Mouse (Mus musculus) CD4-positive, CD25-positive, alpha-beta regulatory T cell, adult 2 months (primary cell): ENCODE data around the gene Ear1.
A peak's percentile ranks its signal among the peaks of the same experiment; 100 is the strongest.
"Not testable (repeated sequence)": the region's sequence is repeated elsewhere in the genome, so short reads cannot be mapped to it uniquely, and the experiment has no call there.

Source experiments
- DNase-seq: peaks from one replicate; pipeline ENCODE4 v3.0.0-alpha.2; 2012; ENCODE audit warnings: low read depth, low spot score

Ear1 gene

GRCm38 (mm10) chr14:43875417-43875816 lies at the start of gene Ear1:
TSS of gene Ear1 (minus strand) at chr14:43875517.
- DNase-seq, result not testable (repeated sequence)

GRCm38 (mm10) chr14:43924688-43925403 lies 49.5 kb upstream of the Ear1 start, which contains the start of gene Gm8113:
TSS of gene Gm8113 (plus strand) at chr14:43925390.
- DNase-seq, result peak; percentile 67

DNA sequence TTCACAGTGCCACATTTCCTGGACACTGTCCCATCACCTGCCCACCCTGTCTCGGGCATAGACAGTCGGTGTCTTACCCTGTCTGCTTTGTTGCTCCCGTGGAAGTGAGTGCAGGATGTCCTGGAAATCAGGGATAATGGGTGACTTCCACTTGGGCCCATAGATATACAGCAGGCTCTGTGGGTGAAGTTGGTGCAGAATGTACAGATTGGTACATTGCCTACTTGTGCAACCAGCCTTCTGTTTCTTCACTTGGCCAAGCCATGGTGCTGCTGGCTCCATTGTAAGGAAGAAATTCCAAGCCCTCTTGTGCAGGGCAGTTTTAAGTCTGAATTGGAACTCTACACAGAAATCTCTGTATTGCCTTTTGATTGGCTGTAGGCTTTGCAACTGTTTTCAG lies 48.1 kb upstream of the Ear1 start, which contains the start of gene Ear10:
Gene Ear10, minus strand, starts transcription at position 101 of the 400 bp plus-strand sequence.
- DNase-seq, result not testable (repeated sequence)

GRCm38 (mm10) chr14:43918214-43918613 lies 42.9 kb upstream of the Ear1 start:
- DNase-seq, result not testable (repeated sequence)

DNA sequence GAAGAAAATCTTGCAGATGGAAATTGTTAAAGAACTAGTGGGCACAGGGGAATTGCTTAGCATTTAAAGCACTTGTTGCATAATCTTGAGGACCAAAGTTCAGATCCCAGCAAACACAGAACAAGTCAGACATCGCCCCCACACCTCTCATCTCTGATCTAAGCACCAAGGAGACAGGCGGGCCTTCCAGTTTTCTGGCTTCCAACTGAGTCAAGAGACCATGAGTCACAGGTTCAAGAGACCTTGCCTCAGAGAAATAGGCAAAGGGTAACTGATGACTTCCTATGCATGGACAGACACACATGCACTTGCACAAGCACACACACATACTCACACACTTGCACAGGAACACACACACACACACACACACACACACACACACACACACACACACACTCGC lies 23.3 kb upstream of the Ear1 start:
- not testable (repeated sequence) for DNase-seq

- not testable (repeated sequence) for DNase-seq
These were observed 20.0 kb upstream of the Ear1 start for GRCm38 (mm10) chr14:43895357-43895756.

GRCm38 (mm10) chr14:43891288-43891687 lies 16.0 kb upstream of the Ear1 start:
- DNase-seq, result not testable (repeated sequence)

DNA sequence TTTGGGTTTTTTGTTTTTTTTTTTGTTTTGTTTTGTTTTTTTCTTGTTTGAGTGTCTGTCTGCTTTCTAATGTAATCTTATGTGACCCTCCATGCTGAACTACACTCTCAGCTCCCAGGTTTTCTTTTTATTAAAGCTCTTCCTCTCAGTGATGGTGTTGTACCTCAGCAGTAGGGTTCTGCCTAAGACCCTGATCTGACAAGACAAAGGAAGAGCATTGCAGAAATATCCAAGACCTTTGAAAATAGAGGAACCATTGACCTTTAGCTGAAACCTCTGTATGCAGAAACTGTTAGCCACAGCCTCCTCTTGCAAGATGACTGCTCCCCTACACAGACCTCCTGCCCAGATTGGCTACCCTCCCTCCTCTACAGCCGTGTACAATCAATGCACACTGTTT lies 10.9 kb upstream of the Ear1 start:
- not testable (repeated sequence) for DNase-seq

DNA sequence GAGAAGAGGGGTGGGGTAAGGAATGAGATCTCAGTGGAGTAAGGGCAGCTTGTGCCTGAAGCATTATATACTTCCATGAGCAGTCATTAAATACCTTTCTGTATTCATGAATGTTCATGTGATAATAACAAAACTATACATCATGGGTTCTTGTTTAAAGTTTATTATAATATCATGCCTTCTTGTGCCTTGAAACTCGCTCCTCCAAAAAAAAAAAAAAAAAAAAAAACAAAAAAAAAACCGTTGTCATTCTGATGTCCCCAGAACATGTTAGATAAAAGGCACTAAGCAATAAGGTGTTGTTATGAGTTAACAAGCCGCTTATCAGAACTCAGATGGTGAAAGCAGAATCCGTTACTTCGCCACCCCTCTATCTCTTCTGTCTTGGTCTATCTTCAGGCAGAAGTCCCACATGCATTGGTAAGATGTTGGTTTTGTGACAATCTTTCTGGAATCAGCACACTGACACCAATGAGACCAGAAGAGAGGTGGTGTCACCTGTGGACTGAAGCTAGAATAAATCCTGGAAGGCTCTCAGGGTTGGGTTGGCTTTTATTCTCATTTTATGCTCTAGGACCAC lies 4.7 kb upstream of the Ear1 start:
- not testable (repeated sequence) for DNase-seq

DNA sequence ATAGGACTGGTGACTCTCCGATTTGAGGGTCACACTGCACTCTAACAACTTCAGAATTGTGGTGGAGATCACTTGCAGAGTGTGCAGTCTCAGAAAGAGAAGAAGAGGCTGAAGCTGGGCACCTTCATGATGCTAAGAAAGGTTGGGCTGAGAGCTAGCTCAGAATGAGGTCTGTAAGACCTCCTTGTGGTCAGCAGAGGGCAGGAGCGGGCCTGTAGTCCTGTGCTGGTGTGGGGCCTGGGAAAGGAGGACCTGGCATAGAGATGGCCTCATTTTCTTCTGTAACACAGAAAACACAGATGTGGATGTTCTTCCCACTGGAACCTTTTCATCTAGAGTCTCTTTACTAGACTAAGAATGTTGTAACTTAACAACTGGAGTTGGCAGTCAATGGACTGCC lies 2.5 kb upstream of the Ear1 start:
- not testable (repeated sequence) for DNase-seq

DNA sequence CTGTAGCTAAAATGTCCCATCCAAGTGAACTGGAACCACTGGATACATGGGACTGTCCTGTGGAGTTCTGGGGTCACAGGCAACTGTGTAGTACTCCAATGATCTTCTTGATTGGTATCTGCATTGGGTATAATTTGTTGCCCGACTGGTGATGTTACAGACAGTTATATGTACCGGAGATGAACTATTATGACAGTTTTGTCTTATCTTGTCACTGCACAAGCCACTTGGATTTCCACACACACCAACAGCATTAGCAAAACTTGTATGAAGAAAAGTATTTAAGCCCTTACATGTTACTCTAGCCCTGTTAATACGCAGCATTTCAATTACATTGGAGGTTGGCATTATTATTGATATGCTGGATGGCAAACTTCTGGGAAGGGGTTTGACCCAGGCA lies 455 bp downstream of the Ear1 start:
- not testable (repeated sequence) for DNase-seq

GRCm38 (mm10) chr14:43860522-43860921 lies 14.8 kb downstream of the Ear1 start:
- peak; percentile 1 for DNase-seq

DNA sequence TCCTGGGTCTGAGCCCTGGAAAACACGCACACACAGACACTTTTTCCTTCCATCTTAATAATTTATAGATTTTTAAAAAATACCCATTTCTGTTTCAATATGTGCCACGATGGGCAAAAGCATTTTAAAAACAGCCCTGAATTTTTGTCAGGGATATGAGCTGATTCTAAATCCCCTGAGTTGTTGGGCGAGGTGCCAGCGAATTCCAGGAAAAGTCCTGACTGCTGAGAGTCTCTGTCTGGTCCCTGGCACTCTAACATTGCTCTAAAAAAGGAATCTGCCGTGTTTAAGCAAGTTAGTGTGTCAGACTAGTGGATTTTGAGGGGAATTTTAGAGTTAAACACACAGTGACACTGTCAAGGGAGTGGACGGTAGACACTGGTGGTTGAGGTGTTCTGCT lies 15.9 kb downstream of the Ear1 start:
- not testable (repeated sequence) for DNase-seq

- not testable (repeated sequence) for DNase-seq
These were observed 31.3 kb downstream of the Ear1 start for GRCm38 (mm10) chr14:43843949-43844573.

GRCm38 (mm10) chr14:43840976-43841375 lies 34.3 kb downstream of the Ear1 start:
- not testable (repeated sequence) for DNase-seq

- DNase-seq, result not testable (repeated sequence)
These were observed 40.0 kb downstream of the Ear1 start for GRCm38 (mm10) chr14:43835366-43835765.

- not testable (repeated sequence) for DNase-seq
These were observed 44.9 kb downstream of the Ear1 start for GRCm38 (mm10) chr14:43830385-43830784.

DNA sequence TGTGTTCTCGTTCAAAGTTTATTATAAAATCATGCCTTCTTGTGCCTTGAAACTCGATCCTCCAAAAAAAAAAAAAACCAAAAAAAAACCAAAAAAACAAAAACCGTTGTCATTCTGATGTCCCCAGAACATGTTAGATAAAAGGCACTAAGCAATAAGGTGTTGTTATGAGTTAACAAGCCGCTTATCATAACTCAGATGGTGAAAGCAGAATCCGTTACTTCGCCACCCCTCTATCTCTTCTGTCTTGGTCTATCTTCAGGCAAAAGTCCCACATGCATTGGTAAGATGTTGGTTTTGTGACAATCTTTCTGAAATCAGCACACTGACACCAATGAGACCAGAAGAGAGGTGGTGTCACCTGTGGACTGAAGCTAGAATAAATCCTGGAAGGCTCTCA lies 51.1 kb downstream of the Ear1 start:
- not testable (repeated sequence) for DNase-seq

- not testable (repeated sequence) for DNase-seq
These were observed 53.4 kb downstream of the Ear1 start for GRCm38 (mm10) chr14:43821869-43822268.

- DNase-seq, result peak; percentile 29
These were observed 62.9 kb downstream of the Ear1 start for GRCm38 (mm10) chr14:43812458-43812857.

DNA sequence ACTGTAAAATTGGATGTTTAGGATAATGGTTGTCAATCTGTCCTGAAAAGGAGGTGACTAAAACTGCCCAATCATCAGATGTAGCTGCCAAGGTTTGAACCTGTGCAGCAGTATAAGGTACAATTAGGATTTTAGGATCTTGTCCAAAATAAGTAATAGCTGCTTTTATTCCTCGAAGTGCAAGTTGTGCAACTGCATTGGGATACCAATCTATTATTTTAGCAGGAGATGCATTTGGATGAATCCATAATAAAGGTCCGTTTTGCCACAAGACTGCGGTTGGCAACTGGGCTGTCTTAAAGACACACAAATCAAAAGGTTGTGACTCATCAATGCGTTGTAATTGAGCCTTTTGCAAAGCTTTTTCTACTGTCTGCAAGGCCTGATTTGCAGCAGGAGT lies 67.2 kb downstream of the Ear1 start:
- DNase-seq, result not testable (repeated sequence)

- not testable (repeated sequence) for DNase-seq
These were observed 70.9 kb downstream of the Ear1 start for GRCm38 (mm10) chr14:43804435-43804834.
